Mouse (Mus musculus) CH12F3 (cell line): ENCODE measurements at regions not wholly inside any gene's neighbourhood (a gene's known extent, or its start where the extent isn't known, plus 50 kb on each side); places are given as distances from the start of the nearest gene placed in this dataset.
"Not testable (repeated sequence)": the region's sequence is repeated elsewhere in the genome, so short reads cannot be mapped to it uniquely, and the experiment has no call there.

ENCODE experiments used
- in situ Hi-C: fragments of 300-500 bp; cut with MboI; formaldehyde crosslinking; loops from 2 replicates; pipeline ENCODE4 v1.14.3; 2020; ENCODE audit warnings: low sequenced_read_pairs

DNA sequence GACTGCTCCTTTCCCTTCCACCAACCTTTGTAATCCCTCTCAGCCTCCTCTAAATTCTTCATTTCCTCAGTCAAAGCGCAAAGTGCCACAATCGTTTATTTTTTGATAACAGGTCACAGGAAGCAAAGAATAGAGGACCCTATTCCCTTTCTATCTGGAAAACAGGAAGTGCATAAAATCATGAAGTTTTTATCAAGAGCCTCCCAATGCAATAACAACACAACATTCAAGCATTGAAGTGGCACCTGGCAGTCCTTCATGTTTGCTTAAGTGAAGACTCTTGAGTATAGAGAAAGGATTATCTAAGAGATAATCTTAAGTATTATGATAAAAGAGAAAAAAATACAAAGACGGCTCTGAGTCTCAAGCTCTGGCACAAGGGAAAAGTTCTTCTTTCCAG, 111.9 kb downstream of the Ibtk start:
- in situ Hi-C loops = no loop called here

DNA sequence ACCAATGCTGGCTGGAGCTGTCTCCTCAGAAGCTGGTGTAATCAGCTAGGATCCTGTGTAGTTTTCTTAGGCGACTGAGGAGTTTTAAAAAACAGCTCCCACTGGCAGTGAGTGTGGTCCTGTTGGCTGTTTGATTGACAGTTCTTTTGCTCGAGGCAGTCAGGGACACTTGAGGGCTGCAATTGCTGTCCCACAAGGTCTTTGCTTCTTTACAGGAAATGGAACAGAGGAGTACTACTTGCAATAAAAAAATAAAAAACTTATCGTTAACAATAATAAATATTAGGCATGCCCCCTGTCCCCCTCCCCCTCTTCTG, 113.0 kb downstream of the Ibtk start:
- in situ Hi-C loops = no loop called here

DNA sequence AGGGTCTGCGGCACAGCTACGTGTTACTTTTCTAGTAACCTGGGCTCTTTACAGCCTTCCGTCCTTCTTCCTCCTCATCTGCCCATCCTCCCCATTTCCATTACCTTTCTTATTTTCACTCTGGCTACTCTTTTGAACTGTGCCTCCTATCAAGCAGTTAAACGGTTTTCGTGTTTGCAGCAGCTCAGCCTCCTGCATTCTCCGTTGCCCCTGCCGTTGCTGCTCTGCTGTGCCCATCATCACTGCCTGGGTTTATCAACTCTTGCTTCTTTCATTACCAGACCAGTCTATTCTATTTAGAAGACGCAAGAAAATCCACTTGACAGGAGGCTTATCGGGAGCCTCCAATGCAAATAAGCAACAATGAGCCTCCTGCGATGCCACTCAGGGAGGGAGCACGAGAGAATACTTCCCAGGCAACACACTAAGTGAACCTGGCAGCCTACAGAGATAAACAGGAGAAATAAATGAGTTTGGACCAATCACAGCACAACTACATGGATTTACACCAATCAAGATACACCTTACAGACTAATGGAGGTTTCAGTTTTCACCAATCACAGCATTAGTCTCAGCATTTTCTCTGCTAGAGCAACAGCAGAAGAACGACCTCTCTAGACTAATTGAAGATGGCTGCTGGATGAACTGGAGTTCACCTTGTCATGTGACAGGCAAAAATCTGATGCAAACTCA, 113.5 kb downstream of the Ibtk start:
- in situ Hi-C loops = no loop called here

DNA sequence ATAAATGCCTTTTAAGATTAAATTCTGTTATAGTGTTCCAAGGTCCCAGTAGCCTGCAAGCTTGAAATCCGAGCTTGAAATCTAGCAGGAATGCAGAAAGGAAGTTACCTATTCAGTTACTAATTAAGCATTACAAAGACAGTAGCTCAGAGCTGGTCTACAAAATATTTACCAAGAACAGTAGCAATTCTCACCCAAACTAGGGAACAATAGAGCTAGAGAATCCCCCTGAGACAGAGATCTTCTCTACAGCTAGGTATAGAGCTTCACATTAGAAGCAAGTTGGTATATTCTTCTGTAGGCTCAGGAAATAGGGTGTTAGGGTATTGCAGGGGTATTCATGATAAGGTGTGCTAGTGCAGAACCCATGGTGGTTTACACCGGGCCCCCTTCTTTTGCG, 114.3 kb downstream of the Ibtk start:
- in situ Hi-C loops = not testable (repeated sequence)

DNA sequence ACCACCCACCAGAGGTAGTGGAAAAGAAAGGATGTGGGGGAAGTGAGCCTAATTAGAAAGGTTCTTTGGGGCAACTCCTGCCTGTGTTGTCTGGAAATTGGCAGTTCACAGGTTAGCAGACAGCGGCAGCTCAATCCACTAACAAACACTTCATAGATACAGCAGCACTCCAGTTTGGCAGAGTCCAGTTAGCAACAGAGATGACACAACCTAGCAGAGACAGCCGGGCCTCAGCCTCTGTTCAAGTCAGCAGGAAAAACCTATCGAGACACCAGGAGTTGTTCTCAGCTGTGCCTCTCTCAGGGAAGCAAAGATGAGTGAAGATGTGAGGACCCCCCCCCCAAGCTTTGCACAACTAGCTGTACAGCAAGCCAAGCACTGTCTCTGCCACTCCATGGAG, 131.2 kb downstream of the Ibtk start:
- in situ Hi-C loops = no loop called here

DNA sequence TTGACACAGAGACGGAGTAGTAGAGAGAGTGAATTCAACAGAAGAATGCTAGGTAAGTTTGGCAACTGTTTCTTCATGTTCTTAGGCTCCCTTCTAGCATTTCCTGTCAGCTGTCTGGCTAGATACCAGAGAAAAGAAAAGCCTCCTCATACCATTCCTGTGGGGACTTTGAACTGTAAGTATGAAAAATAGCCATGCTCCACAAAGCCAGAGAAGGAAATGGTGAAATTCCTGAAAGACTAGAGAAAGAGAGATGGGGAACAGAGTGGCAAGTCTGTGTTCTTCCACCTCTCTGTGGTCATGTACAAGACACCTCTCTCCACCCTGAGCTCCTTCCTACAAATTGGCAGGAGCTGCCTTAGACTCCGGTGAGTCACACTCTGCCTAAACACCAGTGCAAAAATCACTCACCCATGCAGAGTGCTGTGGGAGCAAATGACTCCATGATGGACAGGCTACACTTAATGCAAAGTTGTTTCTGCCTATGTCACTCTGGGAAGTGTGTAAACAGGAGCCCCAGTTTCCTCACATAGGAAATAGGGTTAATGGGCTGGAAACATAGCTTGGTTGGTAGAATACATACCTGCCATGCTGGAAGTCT, 131.9 kb downstream of the Ibtk start:
- in situ Hi-C loops = no loop called here

DNA sequence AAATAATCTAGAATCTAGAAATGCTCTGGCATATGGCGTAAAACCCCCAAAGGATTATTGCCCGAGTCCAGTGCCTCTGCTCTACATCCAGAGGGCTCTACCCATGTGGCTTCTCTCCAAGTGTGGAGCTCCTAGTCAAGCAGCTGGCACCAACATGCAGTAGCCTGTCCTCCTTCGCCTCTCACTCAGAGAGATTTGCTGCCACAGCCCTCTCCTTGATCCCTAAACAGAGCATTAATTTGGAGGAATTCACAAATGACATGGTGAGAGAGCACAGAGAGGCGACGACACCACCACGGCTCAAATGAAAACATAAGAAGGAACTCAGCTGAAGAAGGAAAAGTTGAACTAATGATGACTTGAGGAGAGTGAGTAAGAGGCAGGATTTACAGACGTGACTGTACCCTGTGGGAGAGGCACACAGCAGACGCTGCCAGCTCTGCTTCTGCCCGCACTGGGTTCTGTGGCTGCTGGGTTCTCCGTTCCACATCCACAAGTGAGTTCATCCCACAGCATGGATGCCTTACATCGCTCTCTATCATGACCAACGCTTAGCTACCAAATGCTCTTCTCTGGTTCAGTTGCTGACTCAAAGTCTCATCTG, 132.8 kb downstream of the Ibtk start:
- in situ Hi-C loops = no loop called here

DNA sequence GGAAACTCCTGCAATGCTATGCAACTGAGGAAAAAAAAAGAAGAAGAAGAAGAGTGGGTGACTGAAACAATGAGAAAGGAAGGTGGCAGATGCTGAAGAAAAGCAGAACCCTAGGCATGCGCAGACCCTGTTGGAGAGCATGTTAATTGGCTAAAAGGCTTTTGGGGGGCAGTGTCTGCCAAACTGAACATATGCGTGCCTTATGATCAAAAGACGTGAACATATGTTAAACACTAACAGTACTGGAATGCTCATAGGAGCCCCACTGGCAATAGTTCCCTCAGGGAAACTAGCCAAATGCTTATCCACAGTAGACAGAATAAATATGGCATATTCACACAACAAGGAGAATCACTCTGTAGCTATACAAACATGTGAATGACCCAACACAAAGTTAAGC, 140.0 kb downstream of the Ibtk start:
- in situ Hi-C loops = no loop called here

DNA sequence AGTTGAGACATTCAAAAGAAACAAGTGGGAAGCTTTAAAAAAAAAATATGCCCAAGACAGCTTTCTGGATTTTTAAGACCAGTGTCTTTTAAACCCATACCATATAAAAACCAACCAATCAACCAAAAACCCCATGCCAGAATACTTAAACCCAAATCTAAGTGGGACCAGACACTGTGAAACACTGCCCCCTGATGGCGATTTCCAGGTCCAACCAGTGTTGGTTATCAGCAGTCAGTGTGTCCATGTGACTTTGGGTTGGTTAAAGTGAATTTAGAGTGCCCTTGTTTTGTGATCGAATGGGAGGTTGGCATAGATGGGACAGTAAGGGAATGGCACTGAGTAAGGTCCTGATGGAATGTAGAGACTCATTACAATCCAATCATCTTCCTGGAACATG, 152.2 kb downstream of the Ibtk start:
- in situ Hi-C loops = loop anchor here (25.0 kb wide), 1 partner anchor 1635 kb away; no protein-coding TSS in a partner anchor

DNA sequence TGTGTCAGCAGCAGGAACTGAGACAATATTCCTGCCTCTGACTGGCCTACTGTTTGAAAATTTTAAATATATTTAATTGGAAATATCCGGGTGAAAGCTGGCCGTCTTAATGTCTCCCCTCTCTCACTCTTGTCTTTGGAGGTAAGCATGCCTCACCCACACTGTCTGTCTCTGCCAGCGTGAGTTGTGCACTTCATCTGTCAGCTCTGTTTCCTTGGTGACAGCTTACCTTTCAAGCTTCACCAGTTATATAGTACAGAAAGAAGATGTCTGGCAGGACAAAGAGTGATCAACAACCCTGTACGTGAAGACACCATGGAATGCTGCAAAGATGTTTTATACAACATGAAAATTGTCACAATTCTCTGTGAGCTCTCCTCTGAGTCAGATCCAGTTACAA, 155.3 kb downstream of the Ibtk start:
- in situ Hi-C loops = loop anchor here (25.0 kb wide), 1 partner anchor 1632 kb away; no protein-coding TSS in a partner anchor

DNA sequence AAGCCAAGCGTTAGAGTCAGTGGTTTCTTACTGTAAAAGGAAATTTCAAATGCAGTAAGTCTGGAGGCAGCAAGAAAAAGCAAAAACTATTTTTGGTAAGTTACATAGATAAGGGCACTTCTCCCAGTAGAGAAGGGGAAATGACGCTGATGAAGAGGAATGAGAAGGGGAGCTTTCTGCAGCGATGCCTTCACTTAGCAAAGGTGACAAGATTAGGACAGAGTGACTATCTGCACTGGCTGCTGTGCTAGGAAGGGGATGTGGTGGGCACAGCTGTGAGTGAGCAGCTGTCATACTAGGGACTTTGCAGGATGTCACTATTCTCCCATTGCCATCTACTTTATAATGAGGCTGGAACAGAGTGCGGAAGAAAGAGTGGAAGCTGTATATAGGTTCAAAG, 156.5 kb downstream of the Ibtk start:
- in situ Hi-C loops = loop anchor here (25.0 kb wide), 1 partner anchor 1630 kb away; no protein-coding TSS in a partner anchor

DNA sequence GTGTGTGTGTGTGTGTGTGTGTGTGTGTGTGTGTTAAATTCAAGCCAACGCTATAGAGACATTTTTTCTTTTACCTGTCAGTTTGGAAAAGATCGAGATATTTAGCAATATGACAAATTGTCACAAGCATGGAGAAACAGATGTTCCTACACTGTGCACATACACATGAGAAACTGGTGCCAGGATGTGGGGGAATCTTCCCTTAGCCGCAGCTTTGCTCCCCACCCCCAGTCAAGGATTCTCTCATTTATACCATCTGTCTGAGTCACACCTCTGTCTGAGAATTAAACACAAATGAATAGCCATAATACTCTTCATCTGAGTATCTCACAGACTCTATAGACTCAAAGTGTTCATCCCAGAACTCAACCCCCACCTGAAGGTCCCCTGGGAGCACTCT, 159.9 kb downstream of the Ibtk start:
- in situ Hi-C loops = loop anchor here (25.0 kb wide), 1 partner anchor 1627 kb away; no protein-coding TSS in a partner anchor

DNA sequence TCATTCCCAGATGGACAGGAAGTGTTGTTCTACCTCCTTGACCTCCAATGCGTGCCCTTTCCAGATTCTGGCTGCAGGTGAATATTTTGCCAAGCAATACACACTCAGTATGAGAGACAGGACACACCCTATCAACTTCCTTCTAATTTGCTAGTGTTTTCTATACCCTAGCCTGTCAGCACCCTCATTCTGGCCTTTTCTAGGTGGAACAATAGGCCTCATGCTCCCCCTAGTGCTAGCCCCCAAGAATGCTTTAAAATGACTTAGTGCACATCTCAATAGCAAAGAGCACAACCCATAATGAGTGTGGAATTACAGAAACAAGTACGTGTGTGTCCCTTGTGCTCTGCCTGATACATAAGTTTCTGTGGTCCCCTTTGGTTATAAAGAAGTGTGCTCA, 161.1 kb downstream of the Ibtk start:
- in situ Hi-C loops = loop anchor here (25.0 kb wide), 1 partner anchor 1626 kb away; no protein-coding TSS in a partner anchor

DNA sequence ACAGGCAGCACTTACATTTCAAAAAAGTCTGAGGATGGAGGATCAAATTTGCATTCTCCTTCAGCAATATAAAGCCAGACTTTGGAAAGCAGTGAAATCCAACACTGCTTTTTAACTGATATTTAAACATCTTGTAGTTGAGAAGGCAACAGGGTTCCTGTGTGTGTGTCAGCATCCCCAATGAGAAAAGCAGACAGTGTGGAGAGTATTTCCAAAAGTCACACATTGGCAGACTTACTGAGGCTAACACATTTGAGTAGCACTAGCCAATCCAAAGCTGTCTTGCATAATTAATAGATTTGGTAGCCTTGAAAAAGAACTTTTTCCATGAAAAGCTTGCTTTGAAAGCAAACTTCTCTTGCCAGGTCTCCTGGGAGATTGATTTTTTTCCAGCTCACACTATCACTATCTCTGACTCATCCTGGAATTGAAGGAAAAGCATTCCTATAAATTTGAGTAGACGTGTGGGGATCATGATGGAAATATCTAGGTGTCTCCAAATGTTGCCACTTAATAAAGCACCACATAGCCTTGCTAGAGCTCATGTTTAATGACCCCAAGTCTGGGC, 168.0 kb downstream of the Ibtk start:
- in situ Hi-C loops = loop anchor here (25.0 kb wide), 1 partner anchor 1619 kb away; no protein-coding TSS in a partner anchor

DNA sequence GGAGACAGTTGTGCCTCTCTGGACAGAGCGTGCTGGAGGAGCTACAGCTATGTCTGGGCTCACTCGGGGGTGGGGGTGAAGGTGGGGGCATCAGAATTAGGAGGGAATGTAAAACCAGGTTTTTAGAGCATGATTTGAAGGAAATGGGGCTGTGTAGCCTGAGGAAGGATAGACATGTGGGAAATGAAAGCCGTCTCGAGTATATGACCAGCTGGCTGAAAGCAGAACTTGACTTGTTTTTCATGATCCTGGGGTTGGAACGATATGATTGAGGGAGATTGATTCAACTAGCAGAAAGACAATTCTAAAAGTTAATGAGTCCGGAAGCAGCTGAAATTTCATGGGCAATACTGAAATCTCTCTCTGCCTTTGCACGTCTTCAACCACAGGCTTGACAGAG, 171.3 kb downstream of the Ibtk start:
- in situ Hi-C loops = loop anchor here (25.0 kb wide), 1 partner anchor 1616 kb away; no protein-coding TSS in a partner anchor

DNA sequence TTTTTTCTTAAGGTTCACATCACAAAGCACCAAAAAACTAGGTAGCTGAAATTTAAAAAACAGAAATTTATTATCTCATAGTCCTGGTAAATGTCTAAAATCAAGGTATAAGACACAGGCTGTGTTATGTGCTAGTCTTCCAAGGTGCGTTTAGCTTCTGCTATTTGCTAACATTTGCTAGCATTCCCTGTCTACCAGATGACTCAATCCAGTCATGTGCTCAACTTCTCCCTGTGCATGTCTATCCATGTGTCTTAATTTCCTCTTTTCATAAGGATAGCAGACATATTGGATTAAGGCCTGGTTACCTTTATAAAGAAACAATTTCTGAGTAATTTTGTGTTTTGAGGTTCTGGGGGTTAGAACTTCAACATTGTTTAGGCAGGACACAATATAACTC, 171.8 kb downstream of the Ibtk start:
- in situ Hi-C loops = loop anchor here (25.0 kb wide), 1 partner anchor 1615 kb away; no protein-coding TSS in a partner anchor

DNA sequence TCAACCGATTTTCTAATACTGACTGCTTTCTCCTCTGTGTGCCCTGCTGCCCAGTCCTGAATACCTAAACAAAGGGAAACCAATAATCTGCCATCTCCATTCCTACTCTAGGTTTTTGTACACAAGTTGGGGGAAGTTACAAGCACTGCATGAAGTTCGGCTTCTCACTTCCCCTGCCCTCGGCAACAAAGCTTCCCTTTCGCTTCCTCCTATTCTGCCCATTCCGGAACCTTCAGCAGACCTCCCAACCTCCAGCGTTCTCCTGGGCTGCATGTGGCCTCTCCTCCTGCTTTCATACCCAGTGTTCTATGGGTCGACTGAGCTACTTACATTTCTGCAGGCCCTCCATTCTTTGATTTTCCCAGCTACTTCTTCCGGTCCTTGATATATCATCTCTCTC, 180.3 kb downstream of the Ibtk start:
- in situ Hi-C loops = no loop called here

DNA sequence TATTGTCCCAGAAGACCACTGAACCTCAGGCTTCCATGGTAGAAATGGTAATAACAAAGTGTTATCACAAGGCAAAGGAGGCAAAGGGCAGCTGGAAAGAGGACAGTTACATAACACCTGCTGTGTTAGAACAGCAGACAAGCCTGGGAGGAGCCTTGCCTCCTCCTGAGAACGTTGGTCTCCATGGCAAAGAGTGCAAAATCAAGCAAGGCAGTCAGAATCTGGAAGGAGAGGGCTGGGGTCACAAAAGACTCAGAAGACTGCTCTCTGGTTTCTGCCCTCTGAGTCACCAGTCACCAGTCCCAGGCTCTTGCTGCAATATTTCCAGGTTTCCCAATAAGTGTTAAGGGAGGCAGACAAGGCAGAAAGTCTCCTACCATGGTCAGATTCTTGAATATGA, 197.3 kb downstream of the Ibtk start:
- in situ Hi-C loops = no loop called here

DNA sequence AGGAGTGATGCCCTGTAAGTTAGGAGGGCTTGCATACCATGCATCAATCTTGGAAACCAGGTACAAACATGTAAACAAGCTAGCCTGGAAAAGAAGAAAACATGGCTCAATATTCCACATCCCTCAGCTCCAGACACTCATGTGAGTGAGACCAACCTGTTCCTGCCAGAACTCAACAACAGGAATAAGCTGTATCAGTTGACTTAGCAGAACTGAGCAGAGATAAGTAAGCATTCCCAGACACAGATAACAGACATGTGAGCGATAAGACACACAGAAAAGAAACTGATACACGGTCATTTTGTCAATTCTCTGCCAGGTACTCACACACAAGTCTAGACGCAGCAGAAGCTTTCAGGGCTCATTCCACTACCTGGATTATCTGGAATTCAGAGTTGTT, 198.7 kb downstream of the Ibtk start:
- in situ Hi-C loops = no loop called here

DNA sequence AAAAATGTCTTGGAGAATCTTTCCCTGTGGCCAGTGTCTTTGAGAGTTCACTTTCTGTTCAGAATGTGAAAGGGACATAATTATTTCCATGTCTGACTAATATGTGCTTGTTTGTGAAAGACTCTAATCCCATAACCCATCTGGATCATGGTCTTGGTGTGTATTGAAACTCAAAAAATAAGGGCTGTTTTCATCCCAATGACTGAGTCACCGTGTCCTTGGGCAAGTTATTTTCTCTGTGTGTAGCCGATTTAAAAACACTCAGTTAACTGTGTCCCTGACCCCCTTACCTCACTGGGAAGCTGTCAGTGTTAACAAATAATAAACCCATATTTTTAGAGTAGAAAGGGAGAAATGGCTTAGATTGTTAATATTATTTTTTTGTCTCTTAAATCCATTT, 202.9 kb downstream of the Ibtk start:
- in situ Hi-C loops = no loop called here

DNA sequence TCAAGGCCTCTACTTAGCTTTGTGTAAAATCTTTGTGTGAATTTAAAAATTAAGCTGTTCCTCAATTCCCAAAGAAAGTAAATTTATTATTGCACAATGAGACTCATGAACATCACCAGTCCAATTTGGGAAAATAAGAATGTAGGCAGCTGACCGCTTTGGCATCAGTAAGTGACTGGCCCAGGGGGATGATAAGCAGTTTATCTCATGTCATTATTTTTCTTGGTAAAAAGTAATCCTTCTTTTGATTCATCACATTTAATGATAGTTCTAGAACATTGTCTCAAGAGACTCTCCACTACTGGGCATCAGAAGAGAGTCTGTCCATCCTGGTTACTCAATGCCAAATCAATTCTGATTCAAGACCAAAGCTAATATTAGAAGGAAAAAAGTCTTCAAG, 203.6 kb downstream of the Ibtk start:
- in situ Hi-C loops = no loop called here

DNA sequence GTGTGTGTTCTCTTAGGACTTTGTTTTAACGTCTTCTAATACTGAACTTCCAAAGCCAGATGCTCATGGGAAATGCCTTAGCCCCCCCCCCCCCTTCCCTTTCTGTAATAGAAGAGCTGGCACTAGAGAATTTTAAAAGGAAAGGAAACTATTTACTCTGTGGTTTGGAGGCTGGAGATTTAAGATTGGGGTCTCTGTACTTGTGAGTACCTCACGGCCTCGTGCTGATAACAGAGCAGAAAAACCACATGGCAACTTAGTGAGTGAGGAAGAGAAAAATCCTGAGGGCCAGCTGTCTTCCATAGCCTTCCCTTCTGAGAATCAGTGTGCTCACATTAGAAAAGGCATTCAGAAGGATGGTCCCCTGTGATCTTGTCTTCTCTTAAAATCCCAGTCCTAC, 210.6 kb downstream of the Ibtk start:
- in situ Hi-C loops = no loop called here
